Mouse (Mus musculus) B cell, adult 2 months (primary cell): ENCODE data around the gene Apela.
"Not testable (repeated sequence)": the region's sequence is repeated elsewhere in the genome, so short reads cannot be mapped to it uniquely, and the experiment has no call there.

Source experiments
- DNase-seq, 2 experiments: peaks; one replicate each; pipeline ENCODE4 v3.0.0; 2022

Apela gene

GRCm38 (mm10) chr8:65018423-65018822, 18.7 kb downstream of the Apela start, which contains the start of the genes Trim61 and Trim60:
TSS of gene Trim61 (minus strand) at chr8:65018523.
TSS of gene Trim60 (minus strand) at chr8:65018584.
- DNase-seq = no peak

GRCm38 (mm10) chr8:65007616-65008015, 29.5 kb downstream of the Apela start:
- not testable (repeated sequence) for DNase-seq

- DNase-seq = no peak
Observed at GRCm38 (mm10) chr8:64998806-64999365, 38.2 kb downstream of the Apela start.

DNA sequence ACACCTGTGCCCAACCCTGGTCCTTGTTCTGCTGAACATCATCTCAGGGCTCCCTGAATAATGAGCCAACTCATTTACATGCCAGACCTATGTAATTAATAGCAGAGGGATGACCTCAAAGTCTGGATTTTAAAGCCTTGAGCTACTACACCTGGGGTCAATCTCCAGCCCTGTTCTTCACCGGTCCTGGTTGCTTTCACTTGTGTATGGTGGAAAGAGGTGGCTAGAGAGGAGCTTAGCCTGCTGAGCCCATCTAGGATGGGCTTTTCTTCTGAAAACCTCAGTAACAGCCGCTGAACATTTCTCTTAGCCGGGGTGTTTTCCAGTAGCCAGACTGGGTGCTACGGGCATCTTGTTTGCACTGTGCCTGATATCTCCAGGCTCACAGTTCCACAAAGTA, 49.4 kb downstream of the Apela start, which contains the start of gene Trim75:
Gene Trim75, minus strand, starts transcription at position 101 of the 400 bp plus-strand sequence.
- DNase-seq = no peak

GRCm38 (mm10) chr8:64983150-64983897, 53.8 kb downstream of the Apela start:
- DNase-seq = no peak
